Mouse (Mus musculus) spleen, adult 2 months (tissue): ENCODE results near the gene Zfp507.

Experiments
- CTCF ChIP-seq: fragments of 200-500 bp; IDR thresholded peaks from 2 replicates; pipeline ENCODE4 v1.5.1; 2011; ENCODE audit warnings: mild to moderate bottlenecking, inconsistent platforms; ENCODE audit not compliant: insufficient read depth, insufficient read length, insufficient replicate concordance; ENCODE audit errors: extremely low read depth
- POLR2A ChIP-seq: fragments of 200-500 bp; IDR thresholded peaks from 2 replicates; pipeline ENCODE4 v1.6.1; 2011; ENCODE audit warnings: low read depth, low read length, inconsistent platforms

- no peak for TF ChIP-seq CTCF
- no peak for TF ChIP-seq POLR2A
Measured at GRCm38 (mm10) chr7:35802201-35802905, 450 bp downstream of the Zfp507 start.
